Mouse (Mus musculus) liver, embryonic 16.5 days (tissue): ENCODE measurements around the gene Rab22a. TPM values are rescaled to one million over a fixed set of nuclear protein-coding genes. Genes with fewer than 3 reads are reported as not detected.

Source experiments
- ATAC-seq: fragments of 200-750 bp; cut with Nextera tagmentation; 2 replicates; pipeline ENCODE4 v1.8.0; 2017; ENCODE audit warnings: low read depth, mild to moderate bottlenecking, moderate number of reproducible peaks, moderate library complexity
- H3K27ac ChIP-seq: fragments of 300-500 bp; sonication (generic); 2 replicates; pipeline ENCODE4 v1.5.1; 2014; ENCODE audit warnings: mild to moderate bottlenecking, low read length
- H3K27me3 ChIP-seq: fragments of 300-500 bp; sonication (generic); 2 replicates; pipeline ENCODE4 v1.6.1; 2014; ENCODE audit warnings: low read depth, low read length, mixed read lengths; ENCODE audit not compliant: control insufficient read depth, insufficient read depth
- H3K36me3 ChIP-seq: fragments of 300-500 bp; sonication (generic); 2 replicates; pipeline ENCODE4 v1.6.1; 2014; ENCODE audit warnings: mild to moderate bottlenecking; ENCODE audit not compliant: control insufficient read depth, insufficient read depth
- H3K4me1 ChIP-seq: fragments of 300-500 bp; sonication (generic); 2 replicates; pipeline ENCODE4 v1.6.1; 2014; ENCODE audit warnings: low read depth, low read length, mixed read lengths; ENCODE audit not compliant: control insufficient read depth
- H3K4me2 ChIP-seq: fragments of 300-500 bp; sonication (generic); 2 replicates; pipeline ENCODE4 v1.6.1; 2014; ENCODE audit warnings: low read depth, low read length, mixed read lengths
- H3K4me3 ChIP-seq: fragments of 300-500 bp; sonication (generic); 2 replicates; pipeline ENCODE4 v1.5.1; 2014; ENCODE audit warnings: low read depth, mild to moderate bottlenecking, low read length
- H3K9ac ChIP-seq: fragments of 300-500 bp; sonication (generic); 2 replicates; pipeline ENCODE4 v1.6.1; 2014; ENCODE audit warnings: low read depth, low read length
- H3K9me3 ChIP-seq: fragments of 300-500 bp; sonication (generic); replicated peaks from 2 replicates; pipeline ENCODE4 v1.6.1; 2016; ENCODE audit warnings: low read length; ENCODE audit not compliant: control insufficient read depth
- WGBS: fragments of 180-500 bp; shearing (Covaris S2); extraction: QIAGEN DNeasy Blood & Tissue Kit; methylation state at CpG from one replicate; pipeline ENCODE4 v1.1.7; 2014; ENCODE audit not compliant: insufficient replicate concordance; 5-methylcytosine and 5-hydroxymethylcytosine counted together
- polyA plus RNA-seq: library from polyadenylated mRNA; unstranded; fragments of >200 nt; fragmentation: Nextera tagmentation; extraction: Ambion mirVana; gene quantifications from 2 replicates; pipeline ENCODE4 v1.2.1, GENCODE M21; 2015

Rab22a gene
- polyA plus RNA-seq, 1 experiment from 2014 or later = 13.9 TPM

GRCm38 (mm10) chr2:173724382-173724781 is 64.8 kb downstream of the Rab22a start:
- ATAC-seq = no peak
- no peak overlapping the region for H3K27ac ChIP-seq
- H3K36me3 ChIP-seq = no peaks in the 10 kb centered on the region
- H3K9ac ChIP-seq = no peak overlapping the region
- H3K9me3 ChIP-seq = no peaks in the 10 kb centered on the region
- no peaks in the 10 kb centered on the region for H3K4me1 ChIP-seq
- no peak overlapping the region for H3K4me2 ChIP-seq
- no peaks in the 10 kb centered on the region for H3K27me3 ChIP-seq
- H3K4me3 ChIP-seq = no peak overlapping the region
- WGBS = 63% methylated on average over 14 of the region's 14 CpGs

GRCm38 (mm10) chr2:173724940-173725807 is 65.6 kb downstream of the Rab22a start:
- Histone ChIP-seq H3K36me3 (no peaks in the 10 kb centered on the region), H3K4me1 (no peaks in the 10 kb centered on the region), H3K9ac (no peak overlapping the region), H3K27me3 (no peaks in the 10 kb centered on the region), H3K27ac (no peak overlapping the region), H3K4me2 (no peak overlapping the region), H3K4me3 (no peak overlapping the region), H3K9me3 (no peaks in the 10 kb centered on the region)
- peak; percentile 45; the same call in 1 of the 2 replicates for ATAC-seq
- WGBS = 61% methylated on average over 15 of the region's 15 CpGs

DNA sequence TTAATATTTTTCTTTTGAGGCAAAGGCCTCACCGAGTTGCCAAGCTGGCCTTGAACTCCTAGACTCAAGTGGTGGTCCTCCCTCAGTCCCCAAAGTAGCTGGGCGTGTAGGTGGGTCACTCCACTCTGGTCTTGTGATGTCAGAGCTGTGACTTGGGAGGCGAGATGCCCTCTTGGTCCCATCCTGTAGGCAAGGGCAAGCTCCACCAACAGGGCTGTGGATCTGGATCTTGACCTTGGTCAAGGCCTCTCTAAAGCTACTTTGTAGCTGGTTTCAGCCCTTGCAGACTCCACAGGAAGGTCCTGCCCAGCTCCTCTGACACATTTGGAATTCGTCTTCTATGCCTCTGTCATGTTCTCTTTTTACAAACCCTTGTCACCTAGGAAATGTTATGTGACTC is 66.3 kb downstream of the Rab22a start:
- H3K4me2 ChIP-seq = no peak overlapping the region
- no peaks in the 10 kb centered on the region for H3K4me1 ChIP-seq
- no peak overlapping the region for H3K9ac ChIP-seq
- WGBS = 54% methylated on average over 4 of the region's 4 CpGs
- no peak overlapping the region for H3K4me3 ChIP-seq
- H3K27ac ChIP-seq = no peak overlapping the region
- H3K27me3 ChIP-seq = no peaks in the 10 kb centered on the region
- ATAC-seq = no peak
- H3K36me3 ChIP-seq = no peaks in the 10 kb centered on the region
- no peaks in the 10 kb centered on the region for H3K9me3 ChIP-seq

- Histone ChIP-seq H3K9me3 (no peaks in the 10 kb centered on the region), H3K9ac (no peak overlapping the region), H3K36me3 (no peaks in the 10 kb centered on the region), H3K4me2 (no peak overlapping the region), H3K4me3 (no peak overlapping the region), H3K27ac (no peak overlapping the region), H3K4me1 (no peaks in the 10 kb centered on the region), H3K27me3 (no peaks in the 10 kb centered on the region)
- ATAC-seq = no peak
- 37% methylated on average over 9 of the region's 9 CpGs for WGBS
Measured at GRCm38 (mm10) chr2:173730444-173730966, 70.9 kb downstream of the Rab22a start.

DNA sequence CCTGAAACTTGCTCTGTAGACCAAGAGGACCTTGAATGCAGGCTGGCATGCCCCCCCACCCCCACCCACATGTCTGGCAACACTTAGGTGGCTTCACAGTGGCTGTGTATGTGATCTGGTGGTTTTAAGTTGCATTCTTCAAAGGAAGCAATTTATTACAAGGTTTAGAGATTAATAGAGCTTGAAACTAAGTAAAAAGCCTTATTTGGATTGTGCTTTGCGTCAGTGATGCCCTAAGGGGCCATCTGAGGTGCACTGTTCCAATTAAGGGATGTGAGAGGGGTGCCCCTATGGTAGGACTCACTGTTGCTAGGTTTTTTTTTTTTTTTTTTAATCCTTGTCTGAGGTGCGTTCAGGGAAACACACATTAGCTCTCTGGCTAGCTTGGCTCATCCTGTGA is 74.9 kb downstream of the Rab22a start:
- no peak for ATAC-seq
- Histone ChIP-seq H3K4me1 (peaks cover 16% of the 10 kb centered on the region), H3K9ac (no peak overlapping the region), H3K27me3 (no peaks in the 10 kb centered on the region), H3K27ac (no peak overlapping the region), H3K9me3 (no peaks in the 10 kb centered on the region), H3K4me3 (no peak overlapping the region), H3K36me3 (no peaks in the 10 kb centered on the region), H3K4me2 (no peak overlapping the region)
- 61% methylated on average over 2 of the region's 2 CpGs for WGBS

GRCm38 (mm10) chr2:173737222-173737989 is 77.8 kb downstream of the Rab22a start, which contains the start of gene Vapb:
Vapb (plus strand) TSS chr2:173737511.
- H3K36me3 ChIP-seq = no peaks in the 10 kb centered on the region

GRCm38 (mm10) chr2:173738232-173738631 is 78.7 kb downstream of the Rab22a start:
- Histone ChIP-seq H3K4me3 (peak overlapping the region; percentile 87), H3K4me1 (peaks cover 16% of the 10 kb centered on the region), H3K27me3 (no peaks in the 10 kb centered on the region), H3K36me3 (no peaks in the 10 kb centered on the region), H3K27ac (no peak overlapping the region; the same call in none of the 2 replicates), H3K4me2 (peak overlapping the region; percentile 92), H3K9me3 (no peaks in the 10 kb centered on the region), H3K9ac (peak overlapping the region; percentile 83)
- no peak for ATAC-seq
- WGBS = 29% methylated on average over 9 of the region's 9 CpGs

More at GRCm38 (mm10) chr2:173737222-173737989, 77.8 kb downstream of the Rab22a start, which contains the start of gene Vapb:
- H3K27me3 ChIP-seq = no peaks in the 10 kb centered on the region
- H3K27ac ChIP-seq = peak within 1 kb of the TSS; percentile 77
- peak within 1 kb of the TSS; percentile 83 for H3K9ac ChIP-seq
- H3K9me3 ChIP-seq = no peaks in the 10 kb centered on the region
- H3K4me3 ChIP-seq = peak within 1 kb of the TSS; percentile 87
- peaks cover 16% of the 10 kb centered on the region for H3K4me1 ChIP-seq
- ATAC-seq = peak; percentile 97
- WGBS = under 1% methylated on average over 69 of the region's 70 CpGs
- peak within 1 kb of the TSS; percentile 92 for H3K4me2 ChIP-seq

- WGBS = 63% methylated on average over 7 of the region's 7 CpGs
- Histone ChIP-seq H3K4me2 (no peak overlapping the region), H3K4me3 (no peak overlapping the region), H3K27me3 (no peaks in the 10 kb centered on the region), H3K9me3 (no peaks in the 10 kb centered on the region), H3K4me1 (peaks cover 16% of the 10 kb centered on the region), H3K9ac (no peak overlapping the region), H3K27ac (no peak overlapping the region), H3K36me3 (no peaks in the 10 kb centered on the region)
- no peak for ATAC-seq
Measured at GRCm38 (mm10) chr2:173739107-173739506, 79.5 kb downstream of the Rab22a start.
